Mouse (Mus musculus) adrenal gland, postnatal 4 days (tissue): Measurements from ENCODE around the gene Cntn1. TPM values are rescaled to one million over a fixed set of nuclear protein-coding genes. Genes with fewer than 3 reads are reported as not detected.

ENCODE experiments used
- DNase-seq, 2 experiments: peaks; one replicate each; pipeline ENCODE4 v3.0.0; 2021 to 2022; ENCODE audit warnings: low spot score in 2 of 2, mixed read lengths in 2 of 2
- long read RNA-seq, 2 experiments: library from polyadenylated mRNA; stranded (forward); transcript quantifications; one replicate each; pipeline ENCODE4 v2.0.0; 2021
- total RNA-seq, 2 experiments: library from RNA; stranded (reverse); gene quantifications; 2 replicates each; pipeline ENCODE4 v1.2.3; 2021

Cntn1 gene
- 1 to 10 TPM; 5.7 to 7.4 TPM for total RNA-seq
- long read RNA-seq, experiment 1, result 0 reads
- long read RNA-seq, experiment 2, full-length matches to known transcripts, result 2 of 2 reads
- long read RNA-seq, experiment 2, partial matches to known transcripts, result 0 of 2 reads
- long read RNA-seq, experiment 2, other reads (novel, unspliced or antisense), result 0 of 2 reads

DNA sequence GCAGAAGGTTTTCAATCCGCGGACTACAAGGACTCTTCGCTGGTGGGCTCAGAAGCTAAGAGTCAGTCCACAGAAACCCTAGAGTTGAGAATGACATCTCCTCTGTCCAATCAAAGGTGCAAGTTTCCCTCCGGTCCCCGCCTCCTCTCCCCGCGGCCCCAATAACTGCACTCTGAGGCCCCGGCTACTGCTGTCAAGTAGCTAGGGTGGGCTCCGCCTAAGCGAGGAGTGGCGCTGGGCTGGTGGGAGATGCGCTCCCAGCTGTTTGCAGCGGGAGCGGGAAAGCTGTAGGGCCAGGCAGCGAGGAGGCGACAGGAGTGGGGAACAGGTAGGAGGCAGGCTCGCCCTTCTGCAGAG, at the start of gene Cntn1:
Cntn1 (plus strand) TSS at position 170 of the 357 bp plus-strand sequence.
- DNase-seq, result peak; percentile 3

DNA sequence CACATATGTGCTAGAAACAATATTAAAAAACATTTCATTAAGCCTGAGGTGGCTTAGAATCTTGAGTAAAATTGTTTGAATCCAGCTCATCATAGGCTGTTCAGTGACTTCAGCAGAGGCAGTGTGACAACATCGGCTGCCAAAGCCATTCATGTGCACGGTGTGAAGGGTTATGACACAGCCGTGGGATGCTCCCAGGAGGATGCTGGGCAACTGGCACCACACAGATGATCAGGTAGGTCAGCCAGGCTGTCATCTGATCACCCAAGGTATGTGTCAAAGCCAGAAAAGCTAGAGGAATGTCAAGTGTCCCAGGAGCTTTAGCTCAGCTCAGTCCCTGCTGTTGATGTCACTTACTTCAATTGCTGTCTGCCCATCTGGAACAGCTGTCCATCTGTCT, 49.5 kb upstream of the Cntn1 start:
- no peak for DNase-seq

- no peak for DNase-seq
These were observed 38.5 kb upstream of the Cntn1 start for GRCm38 (mm10) chr15:92012165-92013083.

DNA sequence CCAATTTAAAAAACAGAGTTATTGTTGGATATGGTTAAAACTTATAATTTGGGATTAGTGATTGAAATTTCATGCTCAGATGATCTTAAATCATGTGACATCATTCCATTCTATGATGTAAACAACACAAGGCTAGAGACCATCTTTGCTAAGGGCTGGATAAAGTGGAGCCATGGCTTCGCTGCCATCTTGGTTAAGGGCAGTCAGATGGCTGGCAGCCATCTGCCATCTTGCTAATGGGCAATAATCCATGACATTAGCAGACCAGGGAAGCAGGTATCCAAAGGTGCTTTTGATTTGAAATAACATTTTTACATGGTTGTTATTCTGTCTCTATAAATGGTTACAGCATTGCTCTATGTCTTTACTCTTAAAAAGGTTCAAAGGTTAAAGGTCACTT, 16.9 kb upstream of the Cntn1 start:
- DNase-seq, result no peak

- no peak for DNase-seq
These were observed 8.4 kb upstream of the Cntn1 start for GRCm38 (mm10) chr15:92042538-92042937.

GRCm38 (mm10) chr15:92046042-92046441, 4.9 kb upstream of the Cntn1 start:
- no peak for DNase-seq

DNA sequence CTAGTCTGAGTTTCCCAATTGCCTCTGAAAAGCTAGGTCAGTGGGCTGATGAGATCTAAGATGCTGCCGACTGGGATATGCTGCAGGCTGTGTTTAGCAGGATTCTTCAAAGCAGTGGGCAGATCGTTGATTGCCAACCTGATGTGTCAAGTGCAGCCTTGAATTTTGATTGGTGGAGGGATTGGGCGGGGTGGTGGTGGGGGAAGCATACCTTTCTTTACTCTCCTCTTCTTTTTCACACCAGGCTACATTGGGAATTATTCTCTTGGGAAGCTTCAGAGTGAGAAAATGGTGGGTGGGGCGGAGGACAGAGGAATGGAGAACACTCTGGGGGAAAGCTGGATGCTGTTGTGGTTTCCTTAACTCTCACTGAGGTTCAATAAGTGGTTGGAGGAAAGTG, 2.9 kb upstream of the Cntn1 start:
- DNase-seq, result no peak

DNA sequence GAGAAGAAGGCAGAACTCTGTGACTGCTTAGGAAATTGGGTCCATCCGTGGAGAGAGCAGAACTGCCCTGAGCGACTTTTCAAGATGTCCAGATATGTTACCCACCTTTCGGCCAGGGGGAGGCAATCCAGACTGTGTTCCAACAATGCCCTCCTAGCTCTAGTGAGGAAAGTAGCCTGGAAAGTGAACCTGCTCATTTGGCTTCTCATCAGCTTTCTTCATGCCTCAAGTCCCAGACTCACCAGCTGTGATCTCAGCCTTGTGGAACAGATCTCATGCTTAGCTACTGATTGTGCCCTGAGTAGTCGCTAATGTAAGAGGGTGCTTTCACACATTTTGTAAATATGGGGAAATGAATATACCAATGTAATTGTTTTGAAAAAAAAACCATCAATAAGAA, 2.4 kb upstream of the Cntn1 start:
- DNase-seq, result no peak

DNA sequence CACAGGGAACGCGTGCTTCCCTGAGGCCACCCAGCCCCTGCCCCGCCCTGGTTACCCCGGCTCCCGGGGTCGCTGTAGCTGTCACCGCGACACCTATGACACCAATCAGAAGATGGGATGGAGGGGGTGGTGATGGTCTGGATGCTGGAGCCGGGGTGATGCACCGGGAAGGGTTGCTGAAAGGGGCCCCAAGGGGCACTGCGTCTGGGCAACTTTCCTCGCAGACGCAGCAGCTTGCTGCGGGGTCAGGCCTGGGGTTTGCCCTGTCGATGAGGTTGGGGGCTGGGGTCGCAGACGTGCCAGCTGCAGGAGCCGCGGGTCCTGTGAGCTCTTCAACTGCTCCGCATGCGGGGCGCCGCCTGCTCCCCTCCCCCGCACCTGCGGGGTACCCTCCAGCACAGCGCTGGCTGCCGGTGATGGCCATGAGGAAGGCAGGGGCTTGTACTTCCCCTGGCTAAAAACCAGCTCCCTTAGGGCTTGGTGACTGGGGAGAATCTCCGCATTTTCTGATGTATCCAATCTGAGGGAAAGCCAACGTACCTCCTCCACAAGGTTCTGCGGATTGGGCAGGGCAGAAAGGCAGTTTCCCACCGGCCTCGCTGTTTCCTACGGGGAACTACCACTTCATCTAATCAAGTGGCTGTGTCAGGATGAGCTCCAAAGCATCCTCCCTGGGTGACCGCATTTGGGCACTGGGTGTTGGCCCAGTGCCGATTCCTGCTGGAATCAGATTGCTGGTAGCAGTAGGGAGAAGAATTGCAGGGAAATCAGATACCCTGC, 578 bp downstream of the Cntn1 start:
- peak in 1 of 2 experiments; percentile 3 for DNase-seq

GRCm38 (mm10) chr15:92052133-92052463, 1.1 kb downstream of the Cntn1 start:
- no peak for DNase-seq

GRCm38 (mm10) chr15:92057553-92057952, 6.6 kb downstream of the Cntn1 start:
- DNase-seq, result no peak

DNA sequence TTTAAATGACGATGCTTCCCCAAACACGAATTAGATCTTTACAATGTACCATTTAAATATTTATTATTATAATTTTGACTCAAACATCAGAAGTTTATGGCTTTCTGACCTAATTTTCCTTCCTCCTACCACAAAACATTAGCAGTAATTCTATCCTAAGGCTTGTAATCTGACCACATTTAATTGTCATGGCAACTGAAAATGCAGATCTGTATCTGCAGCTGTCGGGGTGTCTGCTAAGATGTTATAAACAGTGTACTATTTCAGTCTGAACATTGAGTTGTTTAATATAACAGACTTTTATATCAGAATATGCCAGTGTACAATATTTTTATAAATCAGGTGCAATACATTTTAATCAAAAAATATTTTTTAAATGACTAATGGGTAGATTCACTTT, 10.0 kb downstream of the Cntn1 start:
- no peak for DNase-seq

DNA sequence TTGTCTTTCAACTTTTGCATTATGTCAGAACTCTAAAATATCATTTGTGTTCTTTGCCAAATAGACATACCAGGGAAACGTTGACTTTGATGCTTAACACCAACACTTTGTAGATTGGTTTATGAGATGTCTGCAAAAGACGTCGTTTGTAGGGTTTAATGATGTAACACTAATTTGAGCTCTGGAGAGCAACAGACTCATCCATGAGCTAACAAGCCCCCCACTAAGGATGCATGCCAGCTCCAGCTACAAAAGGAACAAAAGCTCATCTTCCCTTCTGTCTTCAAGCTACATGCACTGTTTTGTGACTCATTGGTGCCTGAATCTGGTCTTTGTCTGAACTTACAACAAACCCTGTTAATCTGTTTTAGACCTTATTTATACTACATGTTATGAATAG, 28.5 kb downstream of the Cntn1 start:
- DNase-seq, result no peak

GRCm38 (mm10) chr15:92085876-92086275, 34.9 kb downstream of the Cntn1 start:
- no peak for DNase-seq

DNA sequence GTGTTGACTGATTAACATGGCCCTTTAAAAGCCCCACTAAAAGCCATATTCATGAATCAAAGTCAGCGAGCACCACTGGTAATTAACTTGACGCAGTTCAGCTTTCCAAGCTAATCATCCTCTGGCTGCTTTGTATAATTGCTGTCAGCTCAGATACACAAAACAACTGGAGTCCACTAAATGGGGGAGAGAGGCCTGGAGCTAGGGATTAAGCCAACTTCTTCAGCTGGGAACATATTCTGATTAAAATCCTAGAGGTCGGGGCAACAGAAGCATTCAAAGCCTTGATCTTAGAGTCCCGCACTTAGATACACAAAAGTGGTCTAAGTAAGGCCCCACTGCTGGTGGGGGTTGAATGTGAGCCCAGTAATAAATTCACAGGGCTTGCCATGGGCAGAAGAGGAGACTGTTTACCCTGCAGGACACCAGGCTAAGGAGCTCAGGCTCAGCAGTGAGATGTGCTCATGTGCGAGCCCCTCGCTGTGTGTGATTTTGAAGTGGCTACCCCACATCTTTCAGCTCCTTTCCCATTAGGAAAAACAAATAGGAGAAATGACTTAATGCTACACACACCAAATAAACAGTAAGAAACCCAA, 36.8 kb downstream of the Cntn1 start:
- DNase-seq, result no peak

GRCm38 (mm10) chr15:92090787-92091186, 39.8 kb downstream of the Cntn1 start:
- no peak for DNase-seq

DNA sequence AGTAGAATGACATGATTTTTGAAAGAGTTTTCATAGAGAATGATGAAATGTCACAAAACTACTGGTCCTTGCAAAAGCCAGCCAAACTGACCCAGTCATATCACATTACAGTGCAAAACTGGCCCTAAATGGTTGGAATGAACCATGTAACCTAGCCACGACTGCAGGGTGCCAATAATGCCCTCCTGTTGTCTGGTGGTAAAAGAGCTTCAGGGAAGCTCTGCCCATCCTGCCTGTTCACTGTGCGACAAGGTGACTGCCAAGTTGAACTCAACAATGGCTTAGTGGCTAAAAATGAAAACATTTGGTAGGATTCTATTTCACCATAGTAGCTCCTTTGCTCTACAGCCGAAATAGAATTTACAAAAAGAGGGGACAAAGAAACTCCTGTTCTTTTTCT, 41.1 kb downstream of the Cntn1 start:
- DNase-seq, result no peak

GRCm38 (mm10) chr15:92099410-92100174, 48.6 kb downstream of the Cntn1 start:
- DNase-seq, result no peak

DNA sequence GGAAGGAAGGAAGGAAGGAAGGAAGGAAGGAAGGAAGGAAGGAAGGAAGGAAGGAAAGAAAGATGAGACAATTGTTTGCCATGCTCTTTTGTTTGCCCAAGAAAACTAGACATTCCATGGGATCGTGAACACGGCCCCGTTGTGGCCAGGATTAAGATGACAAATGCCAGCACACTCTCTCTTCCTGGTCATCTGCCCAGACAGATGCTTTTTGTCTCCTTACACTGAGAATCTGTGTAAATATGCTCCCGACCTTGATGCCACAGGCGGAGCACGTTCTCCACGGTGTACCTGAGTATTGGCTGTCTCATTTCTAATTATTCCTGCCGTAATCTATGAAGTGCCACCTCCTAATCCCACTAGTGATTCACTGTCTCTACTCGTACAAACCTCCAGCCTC, 51.0 kb downstream of the Cntn1 start:
- DNase-seq, result no peak

GRCm38 (mm10) chr15:92112455-92112854, 61.5 kb downstream of the Cntn1 start:
- DNase-seq, result no peak

DNA sequence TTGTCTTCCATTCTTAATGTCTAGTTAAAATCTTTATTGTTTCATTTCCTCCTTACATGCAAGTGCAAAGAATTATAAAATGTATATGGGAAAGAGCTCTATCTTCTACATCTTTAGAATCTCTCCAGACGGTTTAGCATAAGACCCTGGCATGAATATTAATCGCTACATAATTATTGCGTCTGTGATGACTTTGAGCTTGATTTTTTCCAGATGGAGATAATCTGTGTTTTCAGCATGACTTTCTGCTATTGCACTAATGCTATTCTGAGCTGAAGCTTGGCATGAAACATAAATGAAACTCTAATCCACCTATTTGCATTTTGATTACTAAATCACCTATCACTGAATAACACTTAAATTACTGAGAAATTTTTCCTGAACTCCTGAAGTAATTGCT, 82.0 kb downstream of the Cntn1 start:
- DNase-seq, result no peak
